Mouse (Mus musculus) stomach, embryonic 16.5 days (tissue): ENCODE measurements around the gene Slc34a2. TPM values are rescaled to one million over a fixed set of nuclear protein-coding genes. Genes with fewer than 3 reads are reported as not detected.

Experiments used
- ATAC-seq: fragments of 200-750 bp; cut with Nextera tagmentation; 2 replicates; pipeline ENCODE4 v1.8.0; 2017; ENCODE audit warnings: moderate number of reproducible peaks, moderate TSS enrichment; ENCODE audit not compliant: insufficient read depth, low FRiP score
- H3K27ac ChIP-seq: fragments of 300-500 bp; sonication (generic); 2 replicates; pipeline ENCODE4 v1.5.1; 2014; ENCODE audit warnings: low read length
- H3K27me3 ChIP-seq: fragments of 300-500 bp; sonication (generic); 2 replicates; pipeline ENCODE4 v1.6.1; 2014; ENCODE audit warnings: low read length, control low read depth, mixed read lengths; ENCODE audit not compliant: control insufficient read depth, insufficient read depth
- H3K36me3 ChIP-seq: fragments of 300-500 bp; sonication (generic); 2 replicates; pipeline ENCODE4 v1.6.1; 2014; ENCODE audit warnings: low read length; ENCODE audit not compliant: control insufficient read depth, insufficient read depth
- H3K4me1 ChIP-seq: fragments of 300-500 bp; sonication (generic); 2 replicates; pipeline ENCODE4 v1.6.1; 2014; ENCODE audit warnings: low read length, control low read depth, mixed read lengths; ENCODE audit not compliant: control insufficient read depth, insufficient read depth
- H3K4me2 ChIP-seq: fragments of 300-500 bp; sonication (generic); 2 replicates; pipeline ENCODE4 v1.6.1; 2014; ENCODE audit warnings: low read depth, low read length, mixed read lengths
- H3K4me3 ChIP-seq: fragments of 300-500 bp; sonication (generic); replicated peaks from 2 replicates; pipeline ENCODE4 v1.5.1; 2014; ENCODE audit warnings: mild to moderate bottlenecking, low read length
- H3K9ac ChIP-seq: fragments of 300-500 bp; sonication (generic); 2 replicates; pipeline ENCODE4 v1.6.1; 2014; ENCODE audit warnings: low read length
- H3K9me3 ChIP-seq: fragments of 300-500 bp; sonication (generic); replicated peaks from 2 replicates; pipeline ENCODE4 v1.6.1; 2016; ENCODE audit warnings: low read length, control low read depth; ENCODE audit not compliant: control insufficient read depth
- WGBS: fragments of 180-500 bp; shearing (Covaris S2); extraction: QIAGEN DNeasy Blood & Tissue Kit; methylation state at CpG from one replicate; pipeline ENCODE4 v1.1.7; 2014; 5-methylcytosine and 5-hydroxymethylcytosine counted together
- polyA plus RNA-seq: library from polyadenylated mRNA; unstranded; fragments of >200 nt; fragmentation: Nextera tagmentation; extraction: Ambion mirVana; gene quantifications from 2 replicates; pipeline ENCODE4 v1.2.1, GENCODE M21; 2015

Slc34a2 gene
- polyA plus RNA-seq, 1 experiment from 2014 or later = 3.3 TPM

DNA sequence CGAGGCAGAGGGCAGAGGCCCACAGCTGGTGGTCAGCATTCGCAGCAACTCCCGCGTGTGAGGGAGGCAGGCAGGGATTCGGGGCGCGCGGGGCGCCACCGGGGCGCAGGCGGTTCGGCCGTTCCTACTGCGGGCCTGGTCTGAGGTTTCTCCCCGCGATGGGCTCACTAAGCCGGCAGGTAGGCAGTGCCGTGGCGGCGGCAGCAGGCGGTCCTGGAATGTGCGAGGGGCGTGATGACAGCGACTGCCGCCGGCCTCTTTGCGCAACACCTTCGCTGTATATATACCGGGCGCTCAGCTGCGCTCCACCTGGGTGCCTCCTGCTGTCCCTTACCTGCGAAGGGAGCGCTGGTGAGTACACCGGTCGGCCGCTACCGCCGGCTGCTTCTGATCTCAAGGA lies 11.2 kb downstream of the Slc34a2 start:
- 3% methylated on average over 39 of the region's 39 CpGs for WGBS
- Histone ChIP-seq H3K27ac (no peak overlapping the region), H3K9ac (peak overlapping the region; percentile 43; the same call in 1 of the 2 replicates), H3K4me2 (peak overlapping the region; percentile 53), H3K4me3 (peak overlapping the region; percentile 36), H3K36me3 (no peaks in the 10 kb centered on the region), H3K4me1 (no peaks in the 10 kb centered on the region), H3K27me3 (peaks cover 16% of the 10 kb centered on the region; the same call in 1 of the 2 replicates), H3K9me3 (no peaks in the 10 kb centered on the region)
- ATAC-seq = peak; percentile 74

DNA sequence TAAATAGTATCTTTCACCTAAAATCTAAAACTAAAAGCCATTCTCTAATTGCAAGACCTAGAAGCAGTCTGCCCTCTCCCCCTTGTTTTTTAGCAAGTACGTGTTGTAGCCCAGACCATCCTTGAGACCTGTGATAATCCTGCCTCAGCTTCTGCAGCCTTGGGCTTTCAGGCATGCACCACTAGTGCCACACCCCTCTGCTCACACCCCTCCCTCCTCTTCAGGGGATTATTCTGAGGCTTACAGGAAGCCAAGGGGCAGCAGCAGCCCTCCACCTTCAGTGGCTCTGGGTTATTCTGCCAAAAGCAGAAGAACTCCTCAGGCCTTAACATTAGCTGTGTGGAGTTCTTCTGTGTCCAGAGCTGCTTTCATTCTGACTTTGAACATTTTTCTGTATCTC lies 13.1 kb downstream of the Slc34a2 start:
- 48% methylated on average over 1 of the region's 1 CpGs for WGBS
- no peak overlapping the region for H3K4me2 ChIP-seq
- no peak overlapping the region for H3K9ac ChIP-seq

DNA sequence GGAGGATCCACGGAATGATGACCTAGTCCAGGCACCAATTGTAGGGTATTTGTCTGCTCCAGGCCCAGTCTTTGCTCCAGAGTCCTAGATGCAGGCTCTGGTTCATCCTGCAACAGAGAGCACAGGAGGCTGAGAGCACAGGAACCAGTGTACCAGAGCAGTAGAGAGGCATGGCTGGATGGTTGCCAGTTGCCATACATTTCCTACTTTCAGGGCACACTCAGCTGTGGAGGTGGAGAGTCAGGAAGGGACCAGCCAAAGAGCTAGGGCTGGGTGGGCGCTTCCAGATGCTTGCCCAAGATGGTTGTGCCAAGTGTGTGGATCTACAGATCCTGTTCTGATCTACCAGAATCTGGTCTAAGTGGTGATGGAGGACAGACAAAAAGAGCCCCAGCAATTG lies 15.4 kb downstream of the Slc34a2 start:
- H3K4me1 ChIP-seq = no peaks in the 10 kb centered on the region
- no peaks in the 10 kb centered on the region for H3K9me3 ChIP-seq
- 78% methylated on average over 2 of the region's 2 CpGs for WGBS
- no peak overlapping the region for H3K4me3 ChIP-seq
- H3K27ac ChIP-seq = no peak overlapping the region
- peaks cover 16% of the 10 kb centered on the region; the same call in 1 of the 2 replicates for H3K27me3 ChIP-seq
- ATAC-seq = no peak
- no peak overlapping the region for H3K4me2 ChIP-seq
- H3K36me3 ChIP-seq = no peaks in the 10 kb centered on the region
- no peak overlapping the region for H3K9ac ChIP-seq

More for the DNA sequence above, 13.1 kb downstream of the Slc34a2 start:
- H3K27ac ChIP-seq = no peak overlapping the region
- H3K36me3 ChIP-seq = no peaks in the 10 kb centered on the region
- no peak overlapping the region for H3K4me3 ChIP-seq
- no peaks in the 10 kb centered on the region for H3K4me1 ChIP-seq
- peaks cover 16% of the 10 kb centered on the region; the same call in 1 of the 2 replicates for H3K27me3 ChIP-seq
- ATAC-seq = no peak
- H3K9me3 ChIP-seq = no peaks in the 10 kb centered on the region

DNA sequence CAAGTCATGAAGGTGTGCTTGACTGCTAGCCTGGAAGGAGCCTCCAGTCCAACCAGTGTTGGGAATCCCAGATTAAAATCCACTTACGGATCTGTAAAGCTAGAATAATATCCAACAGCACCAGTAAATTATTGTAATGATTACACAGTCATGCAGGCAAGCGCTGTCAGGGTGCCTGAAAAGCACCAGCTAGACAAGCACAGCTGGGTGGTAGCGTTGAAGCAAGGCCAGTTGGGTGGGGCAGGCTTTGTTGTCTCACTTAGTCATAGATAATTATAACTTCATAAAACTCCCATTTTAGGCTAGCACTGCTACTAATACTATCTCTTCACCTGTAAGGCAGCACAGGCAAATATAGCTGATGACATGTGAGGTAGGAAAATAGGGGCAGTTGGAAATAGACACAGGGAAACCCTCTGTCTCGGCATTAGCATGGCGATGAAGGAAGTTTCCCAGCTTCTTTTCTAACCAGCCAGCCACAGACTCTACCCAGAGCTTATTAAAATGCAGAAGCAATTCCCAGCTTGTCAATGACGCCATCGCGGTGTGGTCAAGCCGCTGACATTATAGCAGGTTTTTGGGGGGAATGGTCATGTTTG lies 23.8 kb downstream of the Slc34a2 start:
- Histone ChIP-seq H3K9ac (no peak overlapping the region), H3K27ac (no peak overlapping the region), H3K4me3 (no peak overlapping the region), H3K36me3 (no peaks in the 10 kb centered on the region), H3K27me3 (no peaks in the 10 kb centered on the region), H3K4me1 (no peaks in the 10 kb centered on the region), H3K4me2 (no peak overlapping the region), H3K9me3 (no peaks in the 10 kb centered on the region)
- ATAC-seq = no peak
- 82% methylated on average over 9 of the region's 9 CpGs for WGBS

DNA sequence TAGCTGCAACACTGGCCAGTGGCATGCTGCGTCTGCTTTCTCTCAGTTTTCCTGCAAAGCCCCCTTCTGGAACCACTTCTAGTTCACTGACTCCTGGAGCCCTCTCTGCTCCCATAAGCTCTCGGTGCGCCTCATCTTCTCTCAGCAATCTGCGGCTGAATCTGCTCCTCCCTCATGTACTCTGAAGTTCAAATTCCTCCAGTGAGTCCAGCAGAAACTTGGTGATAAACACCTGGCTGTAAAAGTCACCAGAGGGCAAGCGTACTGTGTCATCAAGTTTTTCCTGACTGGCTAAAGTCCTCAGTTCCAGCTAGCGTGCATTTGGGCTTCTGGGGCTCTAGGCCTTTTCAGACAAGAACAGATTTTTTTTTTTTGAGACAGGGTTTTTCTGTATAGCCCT lies 36.7 kb downstream of the Slc34a2 start:
- Histone ChIP-seq H3K4me1 (no peaks in the 10 kb centered on the region), H3K4me2 (no peak overlapping the region), H3K4me3 (no peak overlapping the region), H3K9ac (no peak overlapping the region), H3K9me3 (no peaks in the 10 kb centered on the region), H3K27me3 (no peaks in the 10 kb centered on the region), H3K27ac (no peak overlapping the region), H3K36me3 (no peaks in the 10 kb centered on the region)
- no peak for ATAC-seq
- 57% methylated on average over 6 of the region's 6 CpGs for WGBS

DNA sequence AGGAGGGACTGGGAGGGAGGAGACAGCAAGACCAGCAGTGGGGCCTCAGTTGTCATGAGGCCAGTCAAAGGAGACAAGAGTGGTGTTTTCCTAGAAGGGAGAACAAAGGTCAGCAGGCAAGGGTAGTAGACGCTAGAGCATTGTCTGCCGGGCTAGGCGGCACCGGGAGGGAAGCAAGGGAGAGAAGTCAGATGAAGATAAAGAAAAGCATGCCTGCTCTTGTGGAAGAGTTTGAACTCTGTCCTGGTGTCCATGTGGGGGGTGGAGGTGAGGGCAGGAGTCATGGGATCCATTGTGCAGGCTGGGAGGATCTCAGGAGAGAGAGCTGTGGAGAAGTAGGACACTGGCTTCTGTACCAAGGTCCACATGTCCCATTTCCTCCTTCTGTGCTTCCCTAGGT lies 40.6 kb downstream of the Slc34a2 start:
- H3K9me3 ChIP-seq = no peaks in the 10 kb centered on the region
- H3K4me3 ChIP-seq = no peak overlapping the region
- H3K4me1 ChIP-seq = no peaks in the 10 kb centered on the region
- H3K27ac ChIP-seq = no peak overlapping the region
- H3K4me2 ChIP-seq = no peak overlapping the region
- ATAC-seq = peak; percentile 44; the same call in 1 of the 2 replicates
- no peaks in the 10 kb centered on the region for H3K27me3 ChIP-seq
- H3K9ac ChIP-seq = no peak overlapping the region
- no peaks in the 10 kb centered on the region for H3K36me3 ChIP-seq
- WGBS = 42% methylated on average over 4 of the region's 4 CpGs

DNA sequence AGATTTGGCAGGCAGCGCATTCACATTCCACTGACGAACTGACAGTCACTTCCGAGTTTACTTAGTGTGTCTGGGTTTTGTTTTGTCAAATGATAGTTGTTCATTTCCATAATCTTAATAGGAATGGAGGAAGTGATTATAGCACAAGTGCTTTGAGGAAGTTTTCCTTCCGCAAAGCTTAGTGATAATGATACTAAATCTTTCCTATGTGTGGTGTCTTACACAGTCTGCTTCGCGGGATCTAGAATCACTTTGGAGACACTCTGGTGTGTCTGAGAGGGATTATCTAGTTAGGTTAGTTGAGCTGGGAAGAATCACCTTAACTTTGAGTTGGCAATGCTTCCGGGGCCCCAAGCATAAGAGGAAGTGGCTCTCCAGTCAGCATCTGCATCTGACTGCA lies 49.6 kb downstream of the Slc34a2 start:
- Histone ChIP-seq H3K9me3 (no peaks in the 10 kb centered on the region), H3K4me3 (no peak overlapping the region), H3K9ac (no peak overlapping the region), H3K27ac (no peak overlapping the region), H3K27me3 (no peaks in the 10 kb centered on the region), H3K36me3 (no peaks in the 10 kb centered on the region), H3K4me1 (no peaks in the 10 kb centered on the region), H3K4me2 (no peak overlapping the region)
- no peak for ATAC-seq
- WGBS = 73% methylated on average over 7 of the region's 7 CpGs

DNA sequence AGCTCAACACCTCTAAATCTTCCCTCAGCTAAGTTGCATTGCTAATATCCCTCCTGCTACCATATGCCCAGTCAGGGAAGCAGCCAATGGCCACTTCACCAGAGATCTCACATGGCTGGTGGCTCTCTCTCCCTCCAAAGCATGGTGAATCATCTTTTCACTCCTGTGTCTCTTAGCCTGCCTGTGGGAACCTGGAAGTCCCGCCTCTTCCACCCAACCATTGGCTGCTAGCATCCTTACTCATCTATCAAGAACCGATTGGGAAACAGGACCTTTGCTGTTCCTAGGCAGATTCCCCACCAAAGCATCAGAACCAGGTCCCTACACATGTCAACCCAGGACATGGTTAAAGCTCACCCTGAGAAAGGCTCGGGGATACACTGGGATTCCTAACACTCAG lies 53.5 kb downstream of the Slc34a2 start:
- no peak overlapping the region for H3K27ac ChIP-seq
- WGBS = 72% methylated on average over 3 of the region's 3 CpGs

DNA sequence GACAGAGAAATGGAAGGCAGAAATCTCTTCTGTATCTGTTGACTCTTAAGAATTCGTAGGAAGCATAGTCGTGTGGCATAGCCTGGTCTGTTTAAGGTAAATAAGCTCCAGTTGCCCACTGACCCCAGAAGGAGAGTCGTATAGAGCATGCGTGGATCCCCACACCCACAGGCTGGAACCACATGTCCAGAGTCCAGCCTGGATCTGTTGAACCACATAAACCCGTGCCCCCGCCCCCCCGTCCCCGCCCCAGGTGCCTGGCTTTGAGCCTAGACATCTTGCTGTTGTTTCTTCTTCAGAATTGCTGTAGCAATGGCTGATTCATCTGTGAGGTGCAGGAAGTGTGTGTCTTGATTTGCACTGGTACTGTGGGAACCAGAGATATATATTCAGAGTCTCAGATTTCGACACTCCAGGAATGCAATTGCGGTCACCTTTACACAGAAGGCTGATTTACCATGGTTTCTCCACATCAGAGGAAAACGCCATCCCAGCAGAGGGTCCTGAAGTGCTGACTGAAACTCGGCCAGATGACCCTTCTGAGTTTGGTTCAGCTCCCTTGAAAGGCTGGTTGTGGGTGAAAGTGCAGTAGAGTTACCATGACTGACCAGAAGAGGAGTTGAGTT lies 64.1 kb downstream of the Slc34a2 start:
- Histone ChIP-seq H3K9ac (no peak overlapping the region), H3K9me3 (no peaks in the 10 kb centered on the region), H3K27me3 (no peaks in the 10 kb centered on the region), H3K36me3 (no peaks in the 10 kb centered on the region), H3K4me3 (no peak overlapping the region), H3K27ac (no peak overlapping the region), H3K4me2 (no peak overlapping the region), H3K4me1 (no peaks in the 10 kb centered on the region)
- WGBS = 68% methylated on average over 12 of the region's 12 CpGs
- ATAC-seq = no peak

More for the DNA sequence above, 53.5 kb downstream of the Slc34a2 start:
- Histone ChIP-seq H3K27me3 (no peaks in the 10 kb centered on the region), H3K9ac (no peak overlapping the region), H3K4me3 (no peak overlapping the region), H3K4me1 (no peaks in the 10 kb centered on the region), H3K9me3 (no peaks in the 10 kb centered on the region), H3K36me3 (no peaks in the 10 kb centered on the region), H3K4me2 (no peak overlapping the region)
- no peak for ATAC-seq
